Mouse (Mus musculus): ENCODE results near the gene Ubn1. TPM values are rescaled to one million over a fixed set of nuclear protein-coding genes. Genes with fewer than 3 reads are reported as not detected.

Gene Ubn1
- total RNA-seq, 4 experiments from 2014 or later = 36.4 to 42.8 (median 40.3) TPM

Other genes with a start within 250 kb of the Ubn1 start
- not detected for gene 4930562C15Rik, start 214.6 kb upstream of the Ubn1 start, total RNA-seq (2022)
- gene Ubald1, start 169.7 kb upstream of the Ubn1 start, total RNA-seq (2022) = 10 to 100 TPM; 74.5 to 92.0 (median 80.8) TPM
- gene Mgrn1, start 163.8 kb upstream of the Ubn1 start, total RNA-seq (2022) = 100 to 1,000 TPM; 210 to 220 (median 214) TPM
- gene Nudt16l1, start 111.3 kb upstream of the Ubn1 start, total RNA-seq (2022) = 10 to 100 TPM; 65.1 to 79.3 (median 69.9) TPM
- 10 to 100 TPM; 48.8 to 58.9 (median 56.3) TPM for gene Anks3, start 85.9 kb upstream of the Ubn1 start, total RNA-seq (2022)
- gene Sept12, start 52.2 kb upstream of the Ubn1 start, total RNA-seq (2022) = not detected
- not detected for gene Smim22, start 42.8 kb upstream of the Ubn1 start, total RNA-seq (2022)
- 100 to 1,000 TPM; 160 to 204 (median 189) TPM for gene Rogdi, start 36.5 kb upstream of the Ubn1 start, total RNA-seq (2022)
- 100 to 1,000 TPM; 139 to 152 (median 147) TPM for gene Glyr1, start 194 bp upstream of the Ubn1 start, total RNA-seq (2022)
- 1 to 10 TPM; 1.7 to 3.0 (median 1.9) TPM for gene Ppl, start 82.4 kb downstream of the Ubn1 start, total RNA-seq (2022)
- 10 to 100 TPM in 1 of 4 experiments, 1 to 10 TPM in 3; 8.5 to 11.0 (median 8.9) TPM for gene Sec14l5, start 97.1 kb downstream of the Ubn1 start, total RNA-seq (2022)
- 10 to 100 TPM; 11.3 to 16.3 (median 15.5) TPM for gene Nagpa, start 154.0 kb downstream of the Ubn1 start, total RNA-seq (2022)
- 1 to 10 TPM; 4.1 to 5.7 (median 4.7) TPM for gene AU021092, start 172.2 kb downstream of the Ubn1 start, total RNA-seq (2022)
- 10 to 100 TPM; 26.4 to 34.8 (median 30.6) TPM for gene Alg1, start 183.6 kb downstream of the Ubn1 start, total RNA-seq (2022)
- 1 to 10 TPM; 3.8 to 6.8 (median 5.6) TPM for gene Eef2kmt, start 205.9 kb downstream of the Ubn1 start, total RNA-seq (2022)